Mouse (Mus musculus): ENCODE measurements around the gene Lcmt1. TPM values are rescaled to one million over a fixed set of nuclear protein-coding genes. Genes with fewer than 3 reads are reported as not detected.

Lcmt1 gene
- 13.8 and 14.1 TPM in 2 replicates for polyA plus RNA-seq (2012; rRNA removed)

GRCm38 (mm10) chr7:123369759-123370481 is at the start of gene Lcmt1, which contains the start of gene Arhgap17:
Gene Lcmt1 (plus strand): TSS chr7:123369784.
Gene Arhgap17 (minus strand): TSS chr7:123369915.

GRCm38 (mm10) chr7:123462070-123462501 is 92.5 kb downstream of the Lcmt1 start, which contains the start of gene Aqp8:
Gene Aqp8 (plus strand): TSS chr7:123462291.

Other genes starting within 250 kb of the Lcmt1 start
- 13.0 and 15.8 TPM in 2 replicates for gene Tnrc6a, start 245.9 kb upstream of the Lcmt1 start, polyA plus RNA-seq (2012; rRNA removed)
- 0.20 and 0.30 TPM in 2 replicates for gene Slc5a11, start 155.0 kb upstream of the Lcmt1 start, polyA plus RNA-seq (2012; rRNA removed)
- gene Arhgap17, start 131 bp downstream of the Lcmt1 start, polyA plus RNA-seq (2012; rRNA removed) = 8.1 and 8.8 TPM in 2 replicates
- 200 and 318 TPM in 2 replicates for gene Aqp8, start 92.5 kb downstream of the Lcmt1 start, polyA plus RNA-seq (2012; rRNA removed)
- gene Zkscan2, start 130.7 kb downstream of the Lcmt1 start, polyA plus RNA-seq (2012; rRNA removed) = 0.10 and 0.14 TPM in 2 replicates